Mouse (Mus musculus) hindbrain, embryonic 16.5 days (tissue): ENCODE results near the gene Prdx5. TPM values are rescaled to one million over a fixed set of nuclear protein-coding genes. Genes with fewer than 3 reads are reported as not detected.

Experiments used
- ATAC-seq: fragments of 200-750 bp; cut with Nextera tagmentation; 2 replicates; pipeline ENCODE4 v1.8.0; 2017; ENCODE audit warnings: moderate TSS enrichment, moderate library complexity
- H3K27ac ChIP-seq: fragments of 300-500 bp; sonication (generic); 2 replicates; pipeline ENCODE4 v1.5.1; 2014; ENCODE audit warnings: low read depth, mild to moderate bottlenecking, control low read depth, low read length, moderate library complexity
- H3K27me3 ChIP-seq: fragments of 300-500 bp; sonication (generic); replicated peaks from 2 replicates; pipeline ENCODE4 v1.6.1; 2014; ENCODE audit warnings: low read length; ENCODE audit not compliant: control insufficient read depth, insufficient read depth
- H3K36me3 ChIP-seq: fragments of 300-500 bp; sonication (generic); 2 replicates; pipeline ENCODE4 v1.6.1; 2014; ENCODE audit warnings: mild to moderate bottlenecking, low read length, moderate library complexity, mixed read lengths; ENCODE audit not compliant: control insufficient read depth, insufficient read depth
- H3K4me1 ChIP-seq: fragments of 300-500 bp; sonication (generic); 2 replicates; pipeline ENCODE4 v1.6.1; 2014; ENCODE audit warnings: low read depth, low read length; ENCODE audit not compliant: control insufficient read depth, insufficient read depth
- H3K4me2 ChIP-seq: fragments of 300-500 bp; sonication (generic); 2 replicates; pipeline ENCODE4 v1.6.1; 2014; ENCODE audit warnings: mild to moderate bottlenecking, low read length, control low read depth, moderate library complexity
- H3K4me3 ChIP-seq: fragments of 300-500 bp; sonication (generic); 2 replicates; pipeline ENCODE4 v1.5.1; 2014; ENCODE audit warnings: mild to moderate bottlenecking, low read length, control low read depth, moderate library complexity
- H3K9ac ChIP-seq: fragments of 300-500 bp; sonication (generic); 2 replicates; pipeline ENCODE4 v1.6.1; 2014; ENCODE audit warnings: low read depth, mild to moderate bottlenecking, control low read depth, low read length, moderate library complexity
- H3K9me3 ChIP-seq: fragments of 300-500 bp; sonication (generic); 2 replicates; pipeline ENCODE4 v1.6.1; 2014; ENCODE audit warnings: mild to moderate bottlenecking, low read length, moderate library complexity; ENCODE audit not compliant: control insufficient read depth
- WGBS: fragments of 180-500 bp; shearing (Covaris S2); extraction: QIAGEN DNeasy Blood & Tissue Kit; methylation state at CpG from one replicate; pipeline ENCODE4 v1.1.7; 2014; 5-methylcytosine and 5-hydroxymethylcytosine counted together
- polyA plus RNA-seq: library from polyadenylated mRNA; unstranded; fragments of >200 nt; fragmentation: Nextera tagmentation; extraction: Ambion mirVana; gene quantifications from 2 replicates; pipeline ENCODE4 v1.2.1, GENCODE M21; 2015

Prdx5 gene
- polyA plus RNA-seq, 1 experiment from 2014 or later, result 532 TPM

DNA sequence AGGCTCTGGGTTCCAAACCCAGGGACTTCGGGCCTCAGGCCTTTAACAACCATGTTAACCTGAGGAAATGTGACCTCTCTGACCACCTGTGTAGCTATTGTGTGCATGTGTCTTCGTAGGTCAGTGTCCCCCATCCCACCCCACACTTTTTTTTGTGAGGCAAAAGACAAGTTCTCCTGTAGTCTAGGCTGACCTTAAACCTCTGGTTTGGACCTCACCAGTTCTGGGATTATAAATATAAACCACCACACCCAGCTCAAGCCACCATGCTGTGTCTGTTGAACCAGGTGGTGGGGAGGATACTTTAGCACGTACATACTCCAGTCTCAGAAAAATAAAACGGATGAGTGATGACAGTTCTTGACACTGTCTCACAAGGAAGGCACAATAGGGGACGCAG lies 40.0 kb upstream of the Prdx5 start:
- Histone ChIP-seq H3K9me3 (no peaks in the 10 kb centered on the region), H3K4me2 (peak overlapping the region; percentile 98), H3K4me1 (peaks cover 19% of the 10 kb centered on the region), H3K9ac (peak overlapping the region; percentile 81), H3K4me3 (peak overlapping the region; percentile 61), H3K36me3 (no peaks in the 10 kb centered on the region; the same call in 1 of the 2 replicates), H3K27me3 (no peaks in the 10 kb centered on the region), H3K27ac (peak overlapping the region; percentile 96)
- no peak for ATAC-seq
- WGBS, result 37% methylated on average over 5 of the region's 5 CpGs

DNA sequence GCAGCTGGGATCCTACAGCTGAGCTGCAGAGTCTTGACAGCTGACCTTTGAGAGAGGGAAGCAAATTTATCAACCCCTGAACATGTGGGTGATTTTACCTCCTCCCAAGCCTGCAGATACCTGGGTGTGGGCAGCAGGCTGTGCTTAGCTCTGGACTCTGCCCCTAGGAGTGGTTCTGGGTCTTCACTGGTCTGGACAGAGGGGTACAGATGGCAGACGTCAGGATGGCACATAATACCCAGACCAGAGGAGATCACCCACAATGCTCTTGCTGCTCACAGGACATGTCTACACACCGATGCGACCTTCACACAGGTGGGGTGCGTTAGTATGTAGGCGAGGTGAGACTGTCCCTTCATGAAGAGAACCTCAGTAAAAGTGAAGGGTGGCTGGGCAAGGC lies 39.6 kb upstream of the Prdx5 start:
- no peak overlapping the region for H3K4me3 ChIP-seq
- H3K4me2 ChIP-seq, result no peak overlapping the region
- no peak for ATAC-seq
- no peaks in the 10 kb centered on the region; the same call in 1 of the 2 replicates for H3K36me3 ChIP-seq
- H3K27ac ChIP-seq, result no peak overlapping the region
- no peak overlapping the region for H3K9ac ChIP-seq
- 92% methylated on average over 5 of the region's 5 CpGs for WGBS
- H3K4me1 ChIP-seq, result peaks cover 19% of the 10 kb centered on the region
- no peaks in the 10 kb centered on the region for H3K27me3 ChIP-seq
- no peaks in the 10 kb centered on the region for H3K9me3 ChIP-seq

DNA sequence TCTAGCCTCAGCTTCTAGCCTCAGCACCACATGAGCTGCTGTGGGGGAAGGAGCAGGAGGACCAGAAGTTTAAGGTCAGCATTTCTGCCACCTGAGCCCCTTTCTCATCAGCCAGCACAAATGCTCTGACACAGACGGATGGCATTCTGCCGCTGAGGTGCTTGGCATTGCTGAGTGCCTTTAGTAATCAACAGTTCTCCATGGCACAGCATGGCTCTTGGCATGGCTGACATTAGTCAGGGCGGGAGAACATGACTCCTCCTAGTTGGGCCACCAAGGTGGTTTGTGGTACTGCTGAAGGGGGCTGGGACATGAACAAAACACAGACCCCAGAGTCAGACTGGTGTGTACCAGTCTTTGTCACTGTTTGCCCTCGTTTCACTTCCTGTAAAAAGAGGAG lies 38.3 kb upstream of the Prdx5 start:
- H3K4me2 ChIP-seq, result no peak overlapping the region
- no peak overlapping the region for H3K9ac ChIP-seq
- H3K27me3 ChIP-seq, result no peaks in the 10 kb centered on the region
- H3K4me1 ChIP-seq, result peaks cover 20% of the 10 kb centered on the region
- H3K4me3 ChIP-seq, result no peak overlapping the region
- ATAC-seq, result no peak
- H3K9me3 ChIP-seq, result no peaks in the 10 kb centered on the region
- WGBS, result 64% methylated on average over 4 of the region's 4 CpGs
- no peaks in the 10 kb centered on the region; the same call in 1 of the 2 replicates for H3K36me3 ChIP-seq
- H3K27ac ChIP-seq, result no peak overlapping the region

DNA sequence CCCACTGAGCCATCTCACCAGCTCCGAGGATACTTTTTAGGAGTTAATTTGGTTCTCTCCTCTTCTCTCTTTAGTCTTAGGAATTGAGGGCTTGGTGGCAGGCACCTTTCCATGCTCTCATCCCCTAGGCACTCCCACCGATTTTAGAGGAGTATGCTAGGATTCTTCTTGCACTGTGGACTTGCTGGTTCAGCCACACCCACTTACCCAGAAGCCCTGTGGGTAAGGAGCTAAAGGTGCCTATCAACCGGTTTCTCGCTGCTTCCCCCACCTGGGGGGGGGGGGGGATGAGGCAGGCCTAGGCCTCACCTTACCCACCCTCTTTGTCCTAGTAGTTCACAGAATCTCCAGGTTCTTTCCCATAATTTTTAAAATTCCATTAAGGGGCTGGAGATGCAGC lies 37.8 kb upstream of the Prdx5 start:
- no peak overlapping the region for H3K4me2 ChIP-seq
- H3K4me3 ChIP-seq, result no peak overlapping the region
- no peak overlapping the region for H3K9ac ChIP-seq
- H3K27ac ChIP-seq, result no peak overlapping the region
- H3K4me1 ChIP-seq, result peaks cover 20% of the 10 kb centered on the region
- no peaks in the 10 kb centered on the region for H3K9me3 ChIP-seq
- H3K36me3 ChIP-seq, result no peaks in the 10 kb centered on the region; the same call in 1 of the 2 replicates
- WGBS, result 56% methylated on average over 4 of the region's 4 CpGs
- ATAC-seq, result no peak
- H3K27me3 ChIP-seq, result no peaks in the 10 kb centered on the region

DNA sequence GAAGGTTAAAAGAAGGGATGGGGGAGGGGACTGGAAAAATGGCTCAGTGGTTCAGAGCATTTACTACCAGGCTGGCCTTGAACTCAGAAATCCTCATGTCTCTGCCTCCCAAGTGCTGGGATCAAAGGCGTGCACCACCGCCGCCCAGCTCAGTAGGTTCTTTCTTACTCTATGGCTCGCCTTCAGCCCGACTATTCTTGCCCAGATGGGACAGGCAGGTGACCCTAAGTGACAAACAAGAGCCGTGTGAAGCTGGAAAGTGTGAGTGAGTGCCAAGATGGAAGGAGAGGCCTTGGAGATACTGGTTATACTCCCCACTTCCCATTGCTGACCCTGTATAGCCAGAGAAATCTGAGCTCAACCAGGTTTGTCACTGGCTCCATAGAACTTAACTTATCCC lies 33.8 kb upstream of the Prdx5 start:
- H3K27me3 ChIP-seq, result no peaks in the 10 kb centered on the region
- WGBS, result 94% methylated on average over 6 of the region's 6 CpGs
- H3K27ac ChIP-seq, result no peak overlapping the region
- no peak overlapping the region for H3K9ac ChIP-seq
- H3K4me2 ChIP-seq, result no peak overlapping the region
- no peak for ATAC-seq
- H3K36me3 ChIP-seq, result no peaks in the 10 kb centered on the region; the same call in 1 of the 2 replicates
- no peak overlapping the region for H3K4me3 ChIP-seq
- no peaks in the 10 kb centered on the region for H3K9me3 ChIP-seq
- peaks cover 29% of the 10 kb centered on the region for H3K4me1 ChIP-seq

DNA sequence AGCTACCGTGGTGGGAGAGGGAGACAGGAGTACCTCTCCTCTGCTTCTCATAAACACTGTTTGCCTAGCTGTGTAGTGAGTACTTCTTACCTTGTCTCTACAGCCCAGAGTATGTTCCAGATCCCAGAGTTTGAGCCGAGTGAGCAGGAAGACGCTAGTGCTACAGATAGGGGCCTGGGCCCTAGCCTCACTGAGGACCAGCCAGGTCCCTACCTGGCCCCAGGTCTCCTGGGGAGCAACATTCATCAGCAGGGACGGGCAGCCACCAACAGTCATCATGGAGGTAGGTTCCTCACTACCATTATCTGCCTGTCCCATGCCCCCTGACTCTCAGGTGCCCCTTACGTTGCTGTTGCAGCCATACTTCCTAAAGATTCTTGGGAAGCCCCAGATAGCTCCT lies 32.9 kb upstream of the Prdx5 start:
- Histone ChIP-seq H3K9ac (peak overlapping the region; percentile 95), H3K4me3 (peak overlapping the region; percentile 86), H3K36me3 (no peaks in the 10 kb centered on the region; the same call in 1 of the 2 replicates), H3K27me3 (no peaks in the 10 kb centered on the region), H3K4me2 (peak overlapping the region; percentile 76), H3K27ac (peak overlapping the region; percentile 97), H3K9me3 (no peaks in the 10 kb centered on the region), H3K4me1 (peaks cover 35% of the 10 kb centered on the region)
- peak; percentile 5; the same call in 1 of the 2 replicates for ATAC-seq
- 23% methylated on average over 5 of the region's 5 CpGs for WGBS

DNA sequence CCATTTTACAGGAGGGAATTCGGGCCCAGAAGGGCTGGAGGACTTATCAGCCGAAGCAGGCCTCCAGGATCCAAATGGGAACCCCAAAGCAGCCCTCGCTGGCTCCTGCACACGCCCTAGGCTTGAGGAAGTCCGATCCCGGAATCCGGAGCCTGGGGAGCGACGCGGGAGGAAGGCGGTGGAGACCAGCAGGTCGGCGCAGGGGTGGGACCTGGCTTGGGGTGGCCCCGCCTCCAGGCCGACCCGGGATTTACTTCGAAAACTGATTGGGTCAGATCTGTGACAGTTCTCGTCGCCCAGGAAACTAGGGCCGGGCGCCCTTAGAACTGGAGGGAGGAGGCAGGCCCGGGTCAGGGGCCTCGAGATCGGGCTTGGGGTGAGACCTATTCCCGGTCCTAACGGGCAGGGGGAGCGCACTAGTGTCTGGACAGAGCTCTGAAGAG lies 32.4 kb upstream of the Prdx5 start, which contains the start of gene Gpr137:
TSS of gene Gpr137 (minus strand) at position 232 of the 443 bp plus-strand sequence.
- peak; percentile 81 for ATAC-seq
- H3K4me3 ChIP-seq, result peak within 1 kb of the TSS; percentile 86
- H3K9me3 ChIP-seq, result no peaks in the 10 kb centered on the region
- WGBS, result under 1% methylated on average over 27 of the region's 27 CpGs
- no peaks in the 10 kb centered on the region; the same call in 1 of the 2 replicates for H3K27me3 ChIP-seq
- peak within 1 kb of the TSS; percentile 97 for H3K27ac ChIP-seq
- peak within 1 kb of the TSS; percentile 95 for H3K9ac ChIP-seq
- no peaks in the 10 kb centered on the region; the same call in 1 of the 2 replicates for H3K36me3 ChIP-seq
- peaks cover 35% of the 10 kb centered on the region for H3K4me1 ChIP-seq
- peak within 1 kb of the TSS; percentile 76 for H3K4me2 ChIP-seq

DNA sequence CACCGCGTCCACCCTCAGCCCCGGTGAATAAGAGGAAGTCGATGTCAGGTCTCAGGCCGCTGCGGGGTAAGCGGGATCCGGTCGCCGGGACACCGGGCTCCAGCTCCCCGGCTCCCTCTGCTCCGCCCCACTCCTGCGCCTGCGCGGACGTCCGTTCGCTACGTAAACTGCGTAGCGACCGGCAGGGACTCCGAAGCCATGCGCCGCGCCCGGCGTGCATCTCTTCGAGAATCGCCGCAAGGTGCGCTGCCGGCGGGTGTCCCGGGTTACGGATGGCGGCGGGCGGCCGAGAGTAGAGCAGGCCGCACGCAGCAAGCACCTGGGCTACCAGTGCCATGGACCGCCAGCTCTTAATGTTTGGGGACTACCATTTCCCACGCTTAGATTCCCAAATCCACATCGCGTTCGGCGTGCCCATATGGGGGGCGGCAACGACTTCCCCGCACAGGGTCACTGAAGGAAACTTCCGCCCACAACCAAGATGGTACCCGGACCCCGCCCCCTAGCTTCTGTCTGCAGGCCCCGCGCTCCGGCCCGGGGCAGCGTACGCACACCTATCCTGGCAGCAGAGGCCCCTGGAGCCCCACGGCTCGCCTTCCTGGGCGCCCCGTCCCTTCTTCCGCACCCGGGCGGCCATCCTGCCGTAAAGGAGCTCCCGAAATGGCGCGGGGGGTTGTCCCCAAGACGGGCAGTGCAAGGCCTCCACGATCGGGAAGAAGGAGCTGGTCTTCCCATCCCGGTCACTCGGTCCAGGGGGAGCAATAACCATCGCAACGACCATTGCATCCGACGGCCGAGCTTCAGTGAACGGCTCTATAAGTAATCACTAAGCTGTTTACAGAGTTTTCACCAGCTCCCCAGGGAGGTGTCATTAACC lies 31.7 kb upstream of the Prdx5 start, which contains the start of gene Bad:
TSS of gene Bad (plus strand) at position 490 of the 877 bp plus-strand sequence.
- Histone ChIP-seq H3K27ac (peak within 1 kb of the TSS; percentile 97), H3K9ac (peak within 1 kb of the TSS; percentile 95), H3K4me3 (peak within 1 kb of the TSS; percentile 86), H3K27me3 (peaks cover 3% of the 10 kb centered on the region; the same call in 1 of the 2 replicates), H3K4me1 (peaks cover 35% of the 10 kb centered on the region), H3K4me2 (peak within 1 kb of the TSS; percentile 76), H3K9me3 (no peaks in the 10 kb centered on the region), H3K36me3 (no peaks in the 10 kb centered on the region)
- ATAC-seq, result peak; percentile 83
- WGBS, result under 1% methylated on average over 82 of the region's 83 CpGs
